Mouse (Mus musculus): ENCODE measurements around the gene Spata13.

- TF ChIP-seq EP300 (IDR thresholded peaks at IDR 0.05; ENCODE audit: low read depth) (no peak), CTCF (IDR thresholded peaks at IDR 0.05; ENCODE audit: low read depth) (no peak)
Observed at GRCm38 (mm10) chr14:60770594-60770993, 136.8 kb downstream of the Spata13 start.
